Mouse (Mus musculus) telencephalon, adult 2 months (tissue): ENCODE measurements around the gene Dtx4.

Experiments
- DNase-seq: peaks from one replicate; pipeline ENCODE4 v3.0.0-alpha.2; 2011; ENCODE audit warnings: low read depth, low spot score

The Dtx4 gene

GRCm38 (mm10) chr19:12466204-12466603, 35.0 kb downstream of the Dtx4 start:
- DNase-seq = peak; percentile 57

- DNase-seq = no peak
Measured at GRCm38 (mm10) chr19:12465530-12466144, 35.6 kb downstream of the Dtx4 start.

DNA sequence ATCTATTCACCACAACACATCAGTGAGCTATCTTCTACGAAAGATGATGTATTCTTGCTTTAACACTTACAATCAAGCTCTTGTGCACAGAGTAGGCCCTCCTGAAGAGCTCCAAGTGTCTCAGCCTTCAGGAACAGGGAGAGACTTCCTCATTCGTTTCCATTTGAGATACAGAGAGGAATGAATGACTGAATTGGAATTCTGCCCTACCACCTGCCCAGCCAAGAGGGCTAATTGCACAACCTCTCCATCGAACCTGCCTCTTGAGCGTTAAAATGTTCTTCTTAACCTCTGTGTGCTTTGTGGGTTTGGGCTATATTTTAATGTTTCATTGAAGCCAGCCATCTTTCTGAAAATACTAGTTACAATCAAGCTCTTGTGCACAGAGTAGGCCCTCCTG, 36.6 kb downstream of the Dtx4 start:
- no peak for DNase-seq

GRCm38 (mm10) chr19:12464127-12464526, 37.1 kb downstream of the Dtx4 start:
- DNase-seq = no peak

DNA sequence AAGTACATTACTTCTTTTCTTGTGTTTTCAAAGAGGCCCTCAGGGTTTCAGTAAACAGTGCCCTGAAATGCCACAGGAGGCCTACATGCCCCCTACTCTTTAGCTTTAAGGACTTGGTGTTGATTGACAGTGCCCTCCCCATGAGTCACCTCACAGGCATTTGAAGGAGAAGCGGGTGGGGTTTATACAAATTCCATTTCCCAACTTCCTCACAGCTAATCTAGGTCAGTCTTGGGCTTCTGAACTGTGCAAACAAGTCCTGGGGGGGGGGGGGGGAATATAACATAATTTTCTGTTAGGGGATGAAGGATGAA, 37.6 kb downstream of the Dtx4 start:
- no peak for DNase-seq

- DNase-seq = no peak
Measured at GRCm38 (mm10) chr19:12462851-12463721, 38.2 kb downstream of the Dtx4 start.

DNA sequence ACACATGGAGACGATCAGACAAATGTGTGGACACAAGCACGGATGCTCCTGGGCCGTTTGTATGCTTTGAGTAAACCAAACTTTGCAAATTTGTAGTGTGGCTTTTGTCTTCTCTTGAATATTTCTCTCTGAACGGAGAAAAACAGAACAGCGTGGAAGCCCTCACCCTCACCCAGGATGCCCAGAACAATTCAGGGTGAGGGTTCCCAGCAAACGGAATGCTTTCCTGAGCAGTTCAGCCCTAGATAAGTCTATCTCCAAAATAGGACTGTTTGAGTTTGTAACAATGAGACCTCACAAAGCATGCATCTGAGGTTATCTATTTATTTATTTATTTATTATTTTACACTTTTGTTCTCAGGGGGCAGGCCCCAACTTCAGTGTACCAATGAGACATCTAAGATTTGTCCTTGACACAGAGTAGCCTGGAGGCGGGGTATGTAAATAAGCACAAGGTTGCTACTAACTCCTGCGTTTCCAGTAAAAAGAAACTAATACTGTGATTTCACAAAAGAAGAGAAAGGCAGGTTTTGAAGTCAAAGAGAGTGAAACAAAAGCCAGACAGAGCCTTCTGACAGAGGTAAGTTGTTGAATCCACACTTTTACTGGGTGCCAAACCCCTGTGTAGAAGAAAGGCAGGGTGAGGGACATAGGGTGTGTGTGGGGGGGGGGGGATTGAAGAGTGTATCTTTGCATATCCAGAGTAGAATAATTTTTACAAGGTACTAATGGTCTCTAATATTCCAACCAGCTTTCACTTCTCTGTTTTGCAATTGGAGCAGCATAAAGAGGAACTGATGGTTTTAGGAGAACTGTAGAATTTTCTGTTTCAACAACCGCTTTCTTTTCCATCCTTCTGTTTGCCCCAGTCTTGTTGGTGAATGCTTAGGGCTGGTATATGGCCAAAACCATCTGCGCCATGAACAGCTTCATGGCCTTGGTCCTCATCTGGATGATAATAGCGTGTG, 40.7 kb downstream of the Dtx4 start, which contains the start of gene Mpeg1:
Gene Mpeg1 (plus strand): TSS at position 498 of the 968 bp plus-strand sequence.
- no peak for DNase-seq

GRCm38 (mm10) chr19:12459516-12459915, 41.7 kb downstream of the Dtx4 start:
- DNase-seq = no peak

- no peak for DNase-seq
Measured at GRCm38 (mm10) chr19:12457401-12458066, 43.7 kb downstream of the Dtx4 start.

GRCm38 (mm10) chr19:12445014-12445413, 56.2 kb downstream of the Dtx4 start:
- no peak for DNase-seq

GRCm38 (mm10) chr19:12442560-12442959, 58.7 kb downstream of the Dtx4 start:
- DNase-seq = no peak

- no peak for DNase-seq
Measured at GRCm38 (mm10) chr19:12440103-12440725, 61.0 kb downstream of the Dtx4 start.

DNA sequence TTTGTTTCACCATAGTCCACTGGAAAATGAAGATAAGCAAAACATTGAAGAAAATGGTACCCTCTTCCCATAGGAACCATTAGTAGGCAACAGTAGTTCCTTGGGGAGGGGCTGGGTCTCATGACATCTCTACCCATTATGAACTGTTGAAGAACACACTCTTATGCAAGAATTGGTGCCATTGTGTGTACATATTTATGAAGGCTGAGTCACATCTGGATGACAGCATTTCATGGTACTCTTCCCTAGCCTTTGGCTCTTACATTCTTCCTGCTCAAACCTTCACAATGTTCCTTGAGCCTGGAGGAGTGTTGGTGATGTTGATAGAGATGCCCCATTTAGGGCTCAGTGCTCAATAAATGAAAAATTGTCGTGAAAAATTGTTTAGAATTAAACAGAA, 61.7 kb downstream of the Dtx4 start:
- DNase-seq = no peak

- DNase-seq = no peak
Measured at GRCm38 (mm10) chr19:12435750-12436524, 65.3 kb downstream of the Dtx4 start.

DNA sequence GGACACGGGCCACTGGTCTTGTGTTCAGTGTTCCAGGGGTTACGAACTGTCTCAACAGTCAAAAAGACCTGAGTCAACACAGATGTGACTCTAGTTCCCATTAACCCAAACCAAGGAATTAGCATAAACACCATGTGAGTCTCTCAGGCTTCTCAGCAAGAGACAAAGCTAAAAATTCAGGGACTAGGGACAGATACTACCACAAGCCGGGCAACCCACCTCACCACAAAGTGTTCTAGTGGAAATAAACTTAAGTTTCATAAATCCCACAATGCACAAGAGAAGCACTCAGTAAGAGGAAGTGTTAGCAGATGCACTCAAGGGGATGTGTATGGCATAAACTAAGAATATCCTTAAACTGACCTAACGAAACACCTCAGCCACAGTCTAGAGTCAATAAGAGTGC, 66.2 kb downstream of the Dtx4 start:
- DNase-seq = no peak

DNA sequence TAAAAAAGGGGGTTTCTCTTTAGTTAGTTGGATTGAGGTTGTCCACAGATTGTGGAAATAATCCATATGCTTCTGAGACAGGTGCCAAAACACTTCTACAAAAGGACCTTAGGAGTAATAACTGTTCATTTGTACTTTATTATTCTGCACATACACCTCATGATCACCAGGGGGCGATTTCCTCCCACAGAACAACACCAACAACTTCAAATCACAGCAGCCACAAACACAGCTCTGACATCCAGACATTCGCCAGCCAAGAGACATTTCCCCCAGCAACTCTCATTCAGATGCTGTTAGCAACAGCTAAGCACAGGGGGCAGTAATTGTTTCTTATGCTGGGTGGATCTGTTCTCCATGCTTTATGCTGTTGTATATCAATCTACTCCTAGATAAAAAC, 68.2 kb downstream of the Dtx4 start:
- no peak for DNase-seq

- no peak for DNase-seq
Measured at GRCm38 (mm10) chr19:12427605-12428004, 73.6 kb downstream of the Dtx4 start, which contains the start of gene Pfpl. Gene Pfpl, plus strand, starts transcription at chr19:12427905.

DNA sequence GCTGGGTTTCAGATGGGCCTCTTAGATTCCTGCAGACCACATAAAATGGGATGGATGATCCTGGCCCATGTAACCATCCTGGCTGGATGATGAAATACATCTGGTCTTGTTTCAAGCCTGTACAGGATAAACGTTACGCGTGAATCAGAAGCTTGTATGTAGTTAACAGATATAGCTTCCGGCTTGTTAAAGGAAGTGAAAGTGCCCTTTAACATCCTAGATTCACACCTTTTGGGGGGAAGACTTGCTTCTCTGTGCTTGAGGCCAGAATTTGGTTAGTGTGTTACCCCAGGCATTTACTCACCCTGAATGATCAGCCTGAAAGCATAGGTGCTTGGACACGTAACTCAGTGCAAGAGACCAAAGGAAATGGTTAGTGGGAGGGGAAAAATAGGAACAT, 74.2 kb downstream of the Dtx4 start:
- DNase-seq = no peak

GRCm38 (mm10) chr19:12421680-12422079, 79.6 kb downstream of the Dtx4 start:
- DNase-seq = no peak

DNA sequence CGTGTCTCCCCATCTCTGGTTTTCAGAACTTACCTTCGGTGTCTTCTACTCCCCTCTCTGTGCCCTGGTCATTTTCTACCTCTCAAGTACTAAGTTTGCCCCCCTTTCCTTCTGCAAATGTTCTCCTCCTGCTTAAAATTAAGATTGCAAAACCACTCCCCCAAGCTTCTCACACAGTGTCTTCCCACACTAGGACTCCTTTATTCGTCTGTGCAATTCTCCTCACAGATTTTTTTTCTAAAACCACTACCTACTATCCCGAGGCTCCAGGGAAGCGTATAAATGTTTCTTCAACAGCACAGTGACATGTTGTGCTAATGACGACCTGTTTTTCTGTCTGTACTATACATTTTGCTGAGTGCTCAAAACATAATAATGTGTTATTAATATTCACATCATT, 80.7 kb downstream of the Dtx4 start:
- DNase-seq = no peak
